Mouse (Mus musculus): ENCODE results near the gene Tmem211. TPM values are rescaled to one million over a fixed set of nuclear protein-coding genes. Genes with fewer than 3 reads are reported as not detected.

Gene Tmem211
- polyA plus RNA-seq, 2 experiments = 0.18 TPM; not detected in 1

DNA sequence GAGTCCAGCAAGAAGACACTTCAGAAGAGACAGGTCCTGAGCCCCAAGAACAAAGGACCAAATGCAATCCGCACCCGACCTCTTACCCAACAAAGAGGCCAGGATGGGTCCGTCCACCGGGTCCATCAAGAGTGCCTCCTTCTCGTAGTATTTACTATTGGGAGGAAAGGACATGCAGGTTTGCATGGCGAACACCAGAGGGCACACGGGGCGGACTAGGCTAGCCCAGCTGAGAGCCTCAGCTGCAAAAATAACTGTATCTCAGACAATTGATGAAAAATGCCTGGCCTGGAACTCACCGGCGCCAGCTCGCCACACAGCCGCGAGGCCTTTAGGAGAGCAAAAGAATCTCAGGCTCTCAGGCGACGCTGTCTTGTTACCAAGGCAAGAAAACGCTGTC is 58.8 kb downstream of the Tmem211 start:
- WGBS = 63% methylated on average over 16 of the region's 16 CpGs
- ATAC-seq (ENCODE audit: low FRiP score, low read depth) (no peak), DNase-seq (ENCODE audit: low spot score) (no peak)
- Histone ChIP-seq H3K27ac (replicated peaks; ENCODE audit: low read depth, low read length) (no peak overlapping the region), H3K27me3 (ENCODE audit: control insufficient read depth, insufficient read depth, low read length) (peaks cover 23% of the 10 kb centered on the region), H3K4me2 (replicated peaks; ENCODE audit: low read depth, low read length, severe bottlenecking) (no peak overlapping the region), H3K36me3 (ENCODE audit: control insufficient read depth, insufficient read depth, low read length) (no peaks in the 10 kb centered on the region), H3K4me3 (replicated peaks; ENCODE audit: low read length) (no peak overlapping the region), H3K9ac (ENCODE audit: low read depth, low read length, severe bottlenecking) (no peak overlapping the region), H3K4me1 (ENCODE audit: control insufficient read depth, insufficient read depth, low read length) (no peaks in the 10 kb centered on the region), H3K9me3 (ENCODE audit: control insufficient read depth, low read length) (no peaks in the 10 kb centered on the region)
- TF ChIP-seq POLR2A (IDR thresholded peaks at IDR 0.05; ENCODE audit: borderline replicate concordance, extremely low read depth, insufficient read depth, insufficient read length) = no peak

DNA sequence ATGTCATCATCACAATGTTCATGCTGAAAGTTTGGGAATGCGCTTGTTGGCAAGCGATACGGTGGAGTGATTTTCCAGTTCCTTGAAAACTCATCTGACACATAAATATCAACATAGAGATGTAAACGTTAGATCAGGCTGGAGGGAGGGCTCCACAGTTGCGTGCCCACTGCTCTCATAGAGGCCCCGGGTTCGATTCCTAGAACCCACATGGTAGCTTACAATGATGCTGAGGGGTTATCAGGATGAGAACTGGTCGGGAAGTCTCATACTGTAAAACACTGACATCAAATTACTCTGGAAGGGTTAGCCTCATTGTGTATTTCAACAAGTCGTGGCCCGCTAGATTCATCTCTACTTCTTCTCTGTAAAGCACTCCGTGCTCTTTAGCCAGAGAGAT is 59.3 kb downstream of the Tmem211 start:
- peaks cover 23% of the 10 kb centered on the region for H3K27me3 ChIP-seq (ENCODE audit: control insufficient read depth, insufficient read depth, low read length)
- H3K36me3 ChIP-seq (ENCODE audit: control insufficient read depth, insufficient read depth, low read length) = no peaks in the 10 kb centered on the region
- WGBS = 68% methylated on average over 11 of the region's 11 CpGs

GRCm38 (mm10) chr5:113286591-113287520 is 60.1 kb downstream of the Tmem211 start:
- Histone ChIP-seq H3K27me3 (ENCODE audit: control insufficient read depth, insufficient read depth, low read length) (peaks cover 23% of the 10 kb centered on the region), H3K4me2 (replicated peaks; ENCODE audit: low read depth, low read length, severe bottlenecking) (no peak overlapping the region), H3K36me3 (ENCODE audit: control insufficient read depth, insufficient read depth, low read length) (no peaks in the 10 kb centered on the region), H3K4me1 (ENCODE audit: control insufficient read depth, insufficient read depth, low read length) (no peaks in the 10 kb centered on the region), H3K9ac (ENCODE audit: low read depth, low read length, severe bottlenecking) (no peak overlapping the region), H3K9me3 (ENCODE audit: control insufficient read depth, low read length) (no peaks in the 10 kb centered on the region), H3K4me3 (replicated peaks; ENCODE audit: low read length) (peak overlapping the region; percentile 10; the same call in 1 of the 2 replicates), H3K27ac (replicated peaks; ENCODE audit: low read depth, low read length) (no peak overlapping the region)
- no peak for TF ChIP-seq POLR2A (IDR thresholded peaks at IDR 0.05; ENCODE audit: borderline replicate concordance, extremely low read depth, insufficient read depth, insufficient read length)
- no peak for ATAC-seq (ENCODE audit: low FRiP score, low read depth)
- no peak for DNase-seq (ENCODE audit: low spot score)
- 4% methylated on average over 60 of the region's 60 CpGs for WGBS

More for the DNA sequence above, 59.3 kb downstream of the Tmem211 start:
- H3K4me1 ChIP-seq (ENCODE audit: control insufficient read depth, insufficient read depth, low read length) = no peaks in the 10 kb centered on the region
- ATAC-seq (ENCODE audit: low FRiP score, low read depth) (no peak), DNase-seq (ENCODE audit: low spot score) (no peak)
- no peak for TF ChIP-seq POLR2A (IDR thresholded peaks at IDR 0.05; ENCODE audit: borderline replicate concordance, extremely low read depth, insufficient read depth, insufficient read length)
- H3K9me3 ChIP-seq (ENCODE audit: control insufficient read depth, low read length) = no peaks in the 10 kb centered on the region
- H3K4me3 ChIP-seq (replicated peaks; ENCODE audit: low read length) = no peak overlapping the region
- H3K27ac ChIP-seq (replicated peaks; ENCODE audit: low read depth, low read length) = no peak overlapping the region
- H3K9ac ChIP-seq (ENCODE audit: low read depth, low read length, severe bottlenecking) = no peak overlapping the region
- H3K4me2 ChIP-seq (replicated peaks; ENCODE audit: low read depth, low read length, severe bottlenecking) = no peak overlapping the region

- ATAC-seq (ENCODE audit: low FRiP score, low read depth) (no peak), DNase-seq (ENCODE audit: low spot score) (no peak)
- H3K36me3 ChIP-seq (ENCODE audit: control insufficient read depth, insufficient read depth, low read length) = no peaks in the 10 kb centered on the region
- no peaks in the 10 kb centered on the region for H3K4me1 ChIP-seq (ENCODE audit: control insufficient read depth, insufficient read depth, low read length)
- H3K4me3 ChIP-seq (replicated peaks; ENCODE audit: low read length) = no peak overlapping the region
- H3K27ac ChIP-seq (replicated peaks; ENCODE audit: low read depth, low read length) = no peak overlapping the region
- WGBS = 44% methylated on average over 5 of the region's 5 CpGs
- no peaks in the 10 kb centered on the region for H3K9me3 ChIP-seq (ENCODE audit: control insufficient read depth, low read length)
- no peak overlapping the region for H3K4me2 ChIP-seq (replicated peaks; ENCODE audit: low read depth, low read length, severe bottlenecking)
- H3K9ac ChIP-seq (ENCODE audit: low read depth, low read length, severe bottlenecking) = no peak overlapping the region
- no peak for TF ChIP-seq POLR2A (IDR thresholded peaks at IDR 0.05; ENCODE audit: borderline replicate concordance, extremely low read depth, insufficient read depth, insufficient read length)
- H3K27me3 ChIP-seq (ENCODE audit: control insufficient read depth, insufficient read depth, low read length) = peaks cover 23% of the 10 kb centered on the region
These were observed 61.1 kb downstream of the Tmem211 start for GRCm38 (mm10) chr5:113287762-113288161.

GRCm38 (mm10) chr5:113288490-113288889 is 61.8 kb downstream of the Tmem211 start:
- Histone ChIP-seq H3K9me3 (ENCODE audit: control insufficient read depth, low read length) (no peaks in the 10 kb centered on the region), H3K27me3 (ENCODE audit: control insufficient read depth, insufficient read depth, low read length) (peaks cover 23% of the 10 kb centered on the region), H3K9ac (ENCODE audit: low read depth, low read length, severe bottlenecking) (no peak overlapping the region), H3K27ac (replicated peaks; ENCODE audit: low read depth, low read length) (no peak overlapping the region), H3K4me1 (ENCODE audit: control insufficient read depth, insufficient read depth, low read length) (no peaks in the 10 kb centered on the region), H3K4me3 (replicated peaks; ENCODE audit: low read length) (no peak overlapping the region), H3K36me3 (ENCODE audit: control insufficient read depth, insufficient read depth, low read length) (no peaks in the 10 kb centered on the region), H3K4me2 (replicated peaks; ENCODE audit: low read depth, low read length, severe bottlenecking) (no peak overlapping the region)
- DNase-seq (ENCODE audit: low spot score) = no peak
- WGBS = 50% methylated on average over 13 of the region's 13 CpGs
- ATAC-seq (ENCODE audit: low FRiP score, low read depth) = no peak
- no peak for TF ChIP-seq POLR2A (IDR thresholded peaks at IDR 0.05; ENCODE audit: borderline replicate concordance, extremely low read depth, insufficient read depth, insufficient read length)

Other genes with a start within 250 kb of the Tmem211 start
- gene Grk3, start 211.1 kb upstream of the Tmem211 start, polyA plus RNA-seq (2012; rRNA removed) = 13.1 and 14.6 TPM in 2 replicates
- 7.5 and 9.6 TPM in 2 replicates for gene Grk3, start 211.1 kb upstream of the Tmem211 start, polyA plus RNA-seq (2014; fragmentation: Nextera tagmentation; extraction: Ambion mirVana)
- gene Crybb2, start 156.8 kb upstream of the Tmem211 start, polyA plus RNA-seq (2012; rRNA removed) = not detected in 2 replicates
- not detected in 2 replicates for gene Crybb2, start 156.8 kb upstream of the Tmem211 start, polyA plus RNA-seq (2014; fragmentation: Nextera tagmentation; extraction: Ambion mirVana)
- 4.3 and 4.6 TPM in 2 replicates for gene Crybb3, start 145.3 kb upstream of the Tmem211 start, polyA plus RNA-seq (2012; rRNA removed)
- 0.67 and 0.72 TPM in 2 replicates for gene Crybb3, start 145.3 kb upstream of the Tmem211 start, polyA plus RNA-seq (2014; fragmentation: Nextera tagmentation; extraction: Ambion mirVana)
- 13.6 and 14.5 TPM in 2 replicates for gene 2900026A02Rik, start 5.7 kb upstream of the Tmem211 start, polyA plus RNA-seq (2012; rRNA removed)
- gene 2900026A02Rik, start 5.7 kb upstream of the Tmem211 start, polyA plus RNA-seq (2014; fragmentation: Nextera tagmentation; extraction: Ambion mirVana) = 7.0 and 7.1 TPM in 2 replicates
- 2.7 and 3.3 TPM in 2 replicates for gene Sgsm1, start 83.9 kb downstream of the Tmem211 start, polyA plus RNA-seq (2012; rRNA removed)
- 0.94 and 1.2 TPM in 2 replicates for gene Sgsm1, start 83.9 kb downstream of the Tmem211 start, polyA plus RNA-seq (2014; fragmentation: Nextera tagmentation; extraction: Ambion mirVana)
- gene Aym1, start 130.4 kb downstream of the Tmem211 start, polyA plus RNA-seq (2012; rRNA removed) = not detected in 2 replicates
- not detected in 2 replicates for gene Aym1, start 130.4 kb downstream of the Tmem211 start, polyA plus RNA-seq (2014; fragmentation: Nextera tagmentation; extraction: Ambion mirVana)

All from limb, embryonic 14.5 days (tissue).